Mouse (Mus musculus): Measurements from ENCODE around the gene Efcab6. TPM values are rescaled to one million over a fixed set of nuclear protein-coding genes. Genes with fewer than 3 reads are reported as not detected.
"Not testable (repeated sequence)": the region's sequence is repeated elsewhere in the genome, so short reads cannot be mapped to it uniquely, and the experiment has no call there.

The Efcab6 gene
- total and polyA plus RNA-seq, 3 experiments, result not detected

DNA sequence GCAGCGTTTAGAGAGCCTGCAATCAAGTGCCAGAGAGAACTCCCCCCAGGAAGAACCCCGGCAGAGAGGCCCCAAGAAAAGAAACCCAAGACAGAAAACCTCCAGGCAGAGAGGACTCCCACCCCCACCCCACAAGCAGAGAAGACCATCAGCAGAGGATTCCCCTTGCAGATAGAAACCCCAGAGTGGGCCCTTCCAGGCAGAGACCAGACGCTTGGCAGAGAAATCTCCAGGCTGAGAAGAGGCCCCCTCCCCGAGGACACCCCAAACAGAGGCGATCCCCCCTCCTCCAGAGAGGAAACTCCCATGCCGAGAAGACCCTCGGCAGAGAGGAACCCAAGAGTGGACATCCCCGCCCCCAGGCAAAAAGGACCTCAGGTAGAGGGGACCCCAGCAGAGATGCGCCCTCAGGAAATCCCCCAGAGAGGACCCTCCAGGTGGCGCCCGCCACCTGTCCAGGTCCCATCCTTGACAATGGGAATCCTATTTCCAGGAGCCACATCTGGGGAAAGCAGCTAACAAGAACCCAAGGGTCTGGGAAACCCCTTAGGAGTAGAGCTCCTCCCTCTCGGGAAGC is 40.8 kb upstream of the Efcab6 start:
- Histone ChIP-seq H3K4me1 (ENCODE audit: control insufficient read depth in 1 of 2, insufficient read depth in 2 of 2) (no peaks in the 10 kb centered on the region), H3K36me3 (replicated peaks in 1 of 2; ENCODE audit: control insufficient read depth in 1 of 2, insufficient read depth in 1 of 2, low read length in 1 of 2) (no peaks in the 10 kb centered on the region), H3K4me3 (replicated peaks in 1 of 3; ENCODE audit: low read depth in 2 of 3, low read length in 2 of 3, poor library complexity in 1 of 3) (no peak overlapping the region), H3K27ac (ENCODE audit: insufficient read depth, low read depth) (no peak overlapping the region), H3K9ac (ENCODE audit: insufficient read depth, low read depth) (no peak overlapping the region), H3K27me3 (replicated peaks) (peaks cover 35% of the 10 kb centered on the region), H3K9me3 (replicated peaks; ENCODE audit: low read length) (no peaks in the 10 kb centered on the region), H3K79me2 (replicated peaks; ENCODE audit: control insufficient read depth, extremely low read depth, insufficient read depth, poor library complexity, severe bottlenecking) (no peaks in the 10 kb centered on the region), H3K4me2 (ENCODE audit: insufficient read depth, low read depth, poor library complexity, severe bottlenecking) (no peak overlapping the region)
- no peak for TF ChIP-seq USF1 (IDR thresholded peaks at IDR 0.05; ENCODE audit: low read depth, low read length)
- no peak for TF ChIP-seq ZMIZ1 (IDR thresholded peaks at IDR 0.05; ENCODE audit: low read depth, low read length)
- no peak for TF ChIP-seq ZC3H11A (IDR thresholded peaks at IDR 0.05; ENCODE audit: low read depth, low read length)
- no peak for TF ChIP-seq SMC3 (IDR thresholded peaks at IDR 0.05; ENCODE audit: low read depth, low read length)
- no peak for TF ChIP-seq ETS1 (conservative IDR thresholded peaks at IDR 0.05; ENCODE audit: low read depth, low read length)
- TF ChIP-seq NRF1 (IDR thresholded peaks at IDR 0.05; ENCODE audit: low read depth, low read length), result no peak
- TF ChIP-seq USF2 (conservative IDR thresholded peaks at IDR 0.05; ENCODE audit: low read depth, low read length), result no peak
- no peak for TF ChIP-seq POLR2AphosphoS2 (IDR thresholded peaks at IDR 0.05; ENCODE audit: low read depth, low read length)
- TF ChIP-seq JUN (IDR thresholded peaks at IDR 0.05; ENCODE audit: insufficient read depth, low read depth, low read length), result no peak
- in situ Hi-C loops (cut with MboI; ENCODE audit: low pct_ligation_motif_present, low pct_unique_long_range_greater_than_20kb, low sequenced_read_pairs), result loop anchor here (25.0 kb wide), 1 partner anchor 506 kb away; no protein-coding TSS in a partner anchor
- dilution Hi-C loops (cut with MboI; ENCODE audit: extremely low pct_ligation_motif_present, extremely low pct_unique_long_range_greater_than_20kb, low sequenced_read_pairs), result no loop called here
- DNase-seq (ENCODE audit: extremely low read depth), result no peak

DNA sequence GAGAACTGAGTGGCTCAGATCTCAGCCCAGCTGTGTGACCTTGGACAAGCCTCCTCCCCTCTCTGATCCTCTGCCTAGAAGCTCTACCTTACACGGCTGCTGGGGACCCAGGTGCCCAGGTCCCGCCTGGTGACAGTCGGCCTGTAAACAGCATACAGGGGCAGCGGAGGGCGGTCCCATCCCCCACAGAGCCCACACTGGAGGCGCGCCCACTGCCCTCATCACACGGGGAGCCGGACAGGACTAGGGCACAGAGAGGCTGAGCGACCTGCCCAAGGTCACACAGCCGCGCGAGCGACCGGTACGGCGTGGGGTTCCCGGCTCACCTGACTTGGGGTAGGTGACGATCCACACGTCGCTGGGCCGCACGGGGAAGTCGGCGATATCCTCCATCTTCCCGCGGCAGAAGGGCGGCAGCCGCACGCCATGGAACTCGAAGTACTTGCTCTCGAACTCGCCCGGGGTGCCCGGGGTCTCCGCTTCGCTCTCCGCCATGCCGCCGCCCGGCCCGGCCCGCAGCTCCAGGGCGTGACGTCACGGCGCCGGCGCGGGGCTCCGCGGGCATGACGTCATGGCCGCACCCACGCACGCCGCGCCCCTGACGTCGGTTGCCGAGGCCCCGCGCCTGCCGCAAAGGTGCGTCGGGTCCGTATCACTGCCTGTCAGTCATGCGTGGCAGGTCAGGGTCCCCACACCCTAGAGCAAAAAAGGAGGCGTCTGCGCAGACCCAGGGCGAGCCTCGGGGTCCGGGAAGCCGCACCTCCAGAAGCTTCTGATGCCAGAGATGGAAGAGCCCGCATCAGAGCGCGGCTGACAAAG is 40.1 kb upstream of the Efcab6 start, which contains the start of gene Sult4a1:
Gene Sult4a1, minus strand, starts transcription at position 650 of the 819 bp plus-strand sequence.
- no peak for DNase-seq (ENCODE audit: extremely low read depth)
- Histone ChIP-seq H3K27me3 (replicated peaks) (peaks cover 39% of the 10 kb centered on the region), H3K36me3 (replicated peaks in 1 of 2; ENCODE audit: control insufficient read depth in 1 of 2, insufficient read depth in 1 of 2, low read length in 1 of 2) (no peaks in the 10 kb centered on the region), H3K4me3 (replicated peaks in 1 of 3; ENCODE audit: low read depth in 2 of 3, low read length in 2 of 3, poor library complexity in 1 of 3) (no peak within 1 kb of the TSS), H3K4me1 (ENCODE audit: control insufficient read depth in 1 of 2, insufficient read depth in 2 of 2) (no peaks in the 10 kb centered on the region), H3K4me2 (ENCODE audit: insufficient read depth, low read depth, poor library complexity, severe bottlenecking) (no peak within 1 kb of the TSS), H3K9ac (ENCODE audit: insufficient read depth, low read depth) (no peak within 1 kb of the TSS), H3K79me2 (replicated peaks; ENCODE audit: control insufficient read depth, extremely low read depth, insufficient read depth, poor library complexity, severe bottlenecking) (no peaks in the 10 kb centered on the region), H3K27ac (ENCODE audit: insufficient read depth, low read depth) (no peak within 1 kb of the TSS), H3K9me3 (replicated peaks; ENCODE audit: low read length) (no peaks in the 10 kb centered on the region)
- dilution Hi-C loops (cut with MboI; ENCODE audit: extremely low pct_ligation_motif_present, extremely low pct_unique_long_range_greater_than_20kb, low sequenced_read_pairs) (no loop called here), in situ Hi-C loops (cut with MboI; ENCODE audit: low pct_ligation_motif_present, low pct_unique_long_range_greater_than_20kb, low sequenced_read_pairs) (loop anchor here (25.0 kb wide), 1 partner anchor 507 kb away; no protein-coding TSS in a partner anchor)
- TF ChIP-seq ETS1 (conservative IDR thresholded peaks at IDR 0.05; ENCODE audit: low read depth, low read length), result no peak

DNA sequence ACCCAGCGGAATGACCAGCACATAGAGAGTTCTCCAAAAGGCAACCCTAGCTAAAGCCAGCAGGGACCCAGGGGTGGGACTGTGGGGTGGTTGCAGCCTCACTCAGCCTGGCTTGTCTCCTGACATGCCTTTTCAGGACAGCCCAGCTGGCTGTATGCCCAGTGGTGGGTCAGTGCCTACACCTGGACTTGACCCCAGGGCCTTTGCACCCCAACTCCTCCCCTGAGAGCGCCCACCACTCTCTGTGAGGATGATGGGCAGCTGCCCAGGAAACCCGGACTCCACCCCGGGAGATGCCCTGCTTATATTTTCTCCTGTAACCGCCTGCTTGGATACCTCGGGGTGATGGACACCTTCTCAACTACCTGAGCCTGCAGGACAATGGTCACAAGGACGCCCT is 39.4 kb upstream of the Efcab6 start:
- H3K4me3 ChIP-seq (replicated peaks in 1 of 3; ENCODE audit: low read depth in 2 of 3, low read length in 2 of 3, poor library complexity in 1 of 3), result no peak overlapping the region
- in situ Hi-C loops (cut with MboI; ENCODE audit: low pct_ligation_motif_present, low pct_unique_long_range_greater_than_20kb, low sequenced_read_pairs) (loop anchor here (25.0 kb wide), 1 partner anchor 508 kb away; no protein-coding TSS in a partner anchor), dilution Hi-C loops (cut with MboI; ENCODE audit: extremely low pct_ligation_motif_present, extremely low pct_unique_long_range_greater_than_20kb, low sequenced_read_pairs) (no loop called here)
- H3K27me3 ChIP-seq (replicated peaks), result peaks cover 43% of the 10 kb centered on the region
- H3K36me3 ChIP-seq (replicated peaks in 1 of 2; ENCODE audit: control insufficient read depth in 1 of 2, insufficient read depth in 1 of 2, low read length in 1 of 2), result no peaks in the 10 kb centered on the region
- TF ChIP-seq PAX5 (IDR thresholded peaks at IDR 0.05; ENCODE audit: low read length) (no peak), SIN3A (IDR thresholded peaks at IDR 0.05; ENCODE audit: low read length) (no peak), SMC3 (IDR thresholded peaks at IDR 0.05; ENCODE audit: low read depth, low read length) (no peak), ZC3H11A (IDR thresholded peaks at IDR 0.05; ENCODE audit: low read depth, low read length) (no peak), CTCF (conservative IDR thresholded peaks at IDR 0.05 in 1 of 2, IDR thresholded peaks at IDR 0.05 in 1 of 2; ENCODE audit: low read depth in 2 of 2, low read length in 2 of 2) (no peak), ZMIZ1 (IDR thresholded peaks at IDR 0.05; ENCODE audit: low read depth, low read length) (no peak), E2F4 (IDR thresholded peaks at IDR 0.05; ENCODE audit: insufficient replicate concordance, low read depth, low read length) (no peak)
- H3K4me1 ChIP-seq (ENCODE audit: control insufficient read depth in 1 of 2, insufficient read depth in 2 of 2), result no peaks in the 10 kb centered on the region
- H3K4me2 ChIP-seq (ENCODE audit: insufficient read depth, low read depth, poor library complexity, severe bottlenecking), result no peak overlapping the region
- no peak overlapping the region for H3K9ac ChIP-seq (ENCODE audit: insufficient read depth, low read depth)
- H3K79me2 ChIP-seq (replicated peaks; ENCODE audit: control insufficient read depth, extremely low read depth, insufficient read depth, poor library complexity, severe bottlenecking), result no peaks in the 10 kb centered on the region
- no peaks in the 10 kb centered on the region for H3K9me3 ChIP-seq (replicated peaks; ENCODE audit: low read length)
- no peak for DNase-seq (ENCODE audit: extremely low read depth)
- no peak overlapping the region for H3K27ac ChIP-seq (ENCODE audit: insufficient read depth, low read depth)

DNA sequence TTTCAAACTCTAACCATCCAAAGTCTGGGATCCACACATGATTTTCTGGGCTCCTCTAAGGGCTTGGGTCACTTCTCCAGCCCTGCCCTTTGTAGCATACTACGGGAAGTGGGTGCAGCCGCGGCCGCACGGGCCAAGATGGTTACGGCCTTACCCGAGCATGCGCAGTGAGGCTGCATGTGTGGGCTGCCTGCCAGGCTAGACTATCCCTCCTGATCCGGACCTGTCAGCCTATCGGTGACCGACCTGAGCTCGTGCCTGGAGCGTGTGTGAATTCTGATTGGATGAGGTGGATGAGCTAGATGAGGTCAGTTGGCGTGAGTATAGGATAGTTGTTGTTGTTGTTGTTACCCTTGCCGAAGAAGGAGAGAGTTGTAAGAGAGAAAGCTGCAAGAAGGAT is 32.4 kb upstream of the Efcab6 start:
- in situ Hi-C loops (cut with MboI; ENCODE audit: low pct_ligation_motif_present, low pct_unique_long_range_greater_than_20kb, low sequenced_read_pairs); H3K4me1 ChIP-seq (ENCODE audit: control insufficient read depth in 1 of 2, insufficient read depth in 2 of 2); H3K9ac ChIP-seq (ENCODE audit: insufficient read depth, low read depth); H3K4me3 ChIP-seq (replicated peaks in 1 of 3; ENCODE audit: low read depth in 2 of 3, low read length in 2 of 3, poor library complexity in 1 of 3); H3K36me3 ChIP-seq (replicated peaks in 1 of 2; ENCODE audit: control insufficient read depth in 1 of 2, insufficient read depth in 1 of 2, low read length in 1 of 2); H3K27ac ChIP-seq (ENCODE audit: insufficient read depth, low read depth); H3K9me3 ChIP-seq (replicated peaks; ENCODE audit: low read length); dilution Hi-C loops (cut with MboI; ENCODE audit: extremely low pct_ligation_motif_present, extremely low pct_unique_long_range_greater_than_20kb, low sequenced_read_pairs); DNase-seq (ENCODE audit: extremely low read depth); H3K79me2 ChIP-seq (replicated peaks; ENCODE audit: control insufficient read depth, extremely low read depth, insufficient read depth, poor library complexity, severe bottlenecking); H3K4me2 ChIP-seq (ENCODE audit: insufficient read depth, low read depth, poor library complexity, severe bottlenecking): not testable (repeated sequence)
- peaks cover 68% of the 10 kb centered on the region for H3K27me3 ChIP-seq (replicated peaks)
